Mouse (Mus musculus) CH12.LX (cell line): ENCODE measurements at regions not wholly inside any gene's neighbourhood (a gene's known extent, or its start where the extent isn't known, plus 50 kb on each side); places are given as distances from the start of the nearest gene placed in this dataset.

Experiments
- CHD2 ChIP-seq: IDR thresholded peaks from 2 replicates; pipeline ENCODE4 v1.6.1; 2011; ENCODE audit warnings: low read length, improper control_type of control experiment
- CTCF ChIP-seq, 2 experiments: IDR thresholded peaks in 1 of 2; conservative IDR thresholded peaks in 1 of 2; 2 replicates each; pipeline ENCODE4 v1.5.1; 2011 to 2012; ENCODE audit warnings: low read depth in 2 of 2, low read length in 2 of 2, improper control_type of control experiment in 1 of 2, inconsistent platforms in 1 of 2, mild to moderate bottlenecking in 1 of 2, moderate library complexity in 1 of 2
- EP300 ChIP-seq: IDR thresholded peaks from 2 replicates; pipeline ENCODE4 v1.6.1; 2011; ENCODE audit warnings: low read length, improper control_type of control experiment
- HCFC1 ChIP-seq: IDR thresholded peaks from 2 replicates; pipeline ENCODE4 v1.6.1; 2012; ENCODE audit warnings: low read depth, mild to moderate bottlenecking, inconsistent platforms, low read length, improper control_type of control experiment
- MAZ ChIP-seq: IDR thresholded peaks from 2 replicates; pipeline ENCODE4 v1.6.1; 2012; ENCODE audit warnings: low read depth, mild to moderate bottlenecking, inconsistent platforms, low read length, improper control_type of control experiment, moderate library complexity
- PAX5 ChIP-seq: IDR thresholded peaks from 2 replicates; pipeline ENCODE4 v1.6.1; 2012; ENCODE audit warnings: low read length, inconsistent platforms, mixed read lengths
- POLR2A ChIP-seq: IDR thresholded peaks from 2 replicates; pipeline ENCODE4 v1.6.1; 2011; ENCODE audit warnings: low read depth, mild to moderate bottlenecking, improper control_type of control experiment, low read length
- TCF12 ChIP-seq: IDR thresholded peaks from 2 replicates; pipeline ENCODE4 v1.6.1; 2014; ENCODE audit warnings: low read depth, mild to moderate bottlenecking, inconsistent platforms, low read length, improper control_type of control experiment

DNA sequence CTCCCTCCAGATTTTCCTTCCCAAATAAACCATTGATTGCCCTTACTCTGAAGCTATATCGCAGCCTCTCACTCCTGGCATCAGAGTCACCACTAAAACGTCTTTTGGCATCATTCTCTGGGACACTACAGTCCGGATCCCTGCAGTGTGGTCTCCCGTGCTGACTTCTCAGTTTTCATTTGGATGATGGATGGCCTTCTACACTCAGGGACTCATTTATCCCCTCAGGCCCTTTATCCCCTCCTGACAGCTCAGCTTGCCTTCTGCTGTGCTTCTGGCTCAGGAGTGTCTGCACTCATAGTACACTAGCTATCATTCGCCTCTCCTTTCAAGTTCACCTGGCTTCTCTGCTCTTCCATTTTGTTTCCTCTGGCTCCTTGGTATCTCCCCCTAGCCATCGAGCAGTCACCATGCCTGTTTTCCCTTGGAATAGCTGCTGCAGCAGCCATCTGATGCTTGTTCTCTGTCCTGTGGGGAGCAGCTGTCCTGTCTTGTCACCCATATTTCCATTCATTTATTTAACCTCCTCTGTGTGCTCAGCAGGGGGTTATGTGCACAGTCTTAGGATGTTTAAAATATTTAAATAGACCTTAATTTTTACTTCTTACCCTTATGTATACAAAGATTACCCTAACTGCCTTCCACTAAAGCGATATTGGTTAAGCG lies 263.7 kb downstream of the Foxo1 start:
- TF ChIP-seq EP300 (no peak), POLR2A (no peak), HCFC1 (no peak), CHD2 (no peak), CTCF (conservative IDR thresholded peaks at IDR 0.05 in 1 of 2, IDR thresholded peaks at IDR 0.05 in 1 of 2; ENCODE audit: low read depth in 2 of 2, low read length in 2 of 2) (no peak), MAZ (no peak), PAX5 (no peak), TCF12 (no peak)
